Mouse (Mus musculus) brain, adult 2 months (tissue): ENCODE results near the gene Nmrk2.
"Not testable (repeated sequence)": the region's sequence is repeated elsewhere in the genome, so short reads cannot be mapped to it uniquely, and the experiment has no call there.

Experiments used
- DNase-seq: peaks from one replicate; pipeline ENCODE4 v3.0.0; 2011; ENCODE audit warnings: low read depth, low spot score

Gene Nmrk2

DNA sequence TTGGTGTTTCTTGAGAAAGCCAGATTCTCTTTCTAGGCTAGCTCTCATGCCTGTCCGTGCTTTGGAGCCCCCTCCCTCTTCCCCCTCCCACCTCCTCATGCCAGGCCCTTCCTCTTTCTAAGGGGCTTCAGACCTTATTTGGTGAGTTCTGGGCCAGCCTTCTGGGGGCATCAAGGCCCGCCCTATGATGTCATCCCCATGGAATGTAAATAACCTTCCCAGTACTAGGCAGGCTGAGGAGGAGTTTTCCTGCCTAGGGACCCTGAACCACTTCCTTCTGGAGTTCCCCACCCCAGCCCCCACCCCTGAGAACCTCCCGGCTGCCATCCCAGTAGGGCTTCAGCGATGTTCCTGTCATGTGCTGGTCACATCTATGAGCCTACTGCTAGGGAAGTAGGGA lies 17.1 kb downstream of the Nmrk2 start:
- DNase-seq: no peak

DNA sequence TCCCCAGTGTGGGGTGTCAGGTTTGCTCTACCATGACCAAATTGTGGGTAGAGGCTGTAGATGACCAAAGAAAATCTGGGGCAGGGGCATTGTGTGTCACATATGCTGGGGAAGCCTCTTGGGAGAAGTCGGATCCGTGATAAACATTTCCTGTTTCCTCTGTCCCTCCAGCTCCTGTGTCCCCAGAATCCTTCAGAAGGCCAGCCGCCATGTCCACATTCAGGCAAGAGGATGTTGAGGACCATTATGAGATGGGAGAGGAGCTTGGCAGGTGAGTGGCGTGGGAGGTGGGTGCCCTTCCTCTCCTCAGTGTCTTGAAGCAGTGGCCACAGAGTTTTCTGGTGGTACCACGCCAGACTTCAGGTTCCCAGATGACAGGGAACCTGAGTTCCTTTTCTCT lies 18.0 kb downstream of the Nmrk2 start, which contains the start of gene 4930442H23Rik:
4930442H23Rik (minus strand) TSS at position 45 of the 400 bp plus-strand sequence.
- no peak for DNase-seq

- DNase-seq: peak; percentile 100
Observed at GRCm38 (mm10) chr10:81182336-81183333, 19.2 kb downstream of the Nmrk2 start, which contains the start of gene Dapk3. Dapk3 (plus strand) TSS chr10:81183005.

DNA sequence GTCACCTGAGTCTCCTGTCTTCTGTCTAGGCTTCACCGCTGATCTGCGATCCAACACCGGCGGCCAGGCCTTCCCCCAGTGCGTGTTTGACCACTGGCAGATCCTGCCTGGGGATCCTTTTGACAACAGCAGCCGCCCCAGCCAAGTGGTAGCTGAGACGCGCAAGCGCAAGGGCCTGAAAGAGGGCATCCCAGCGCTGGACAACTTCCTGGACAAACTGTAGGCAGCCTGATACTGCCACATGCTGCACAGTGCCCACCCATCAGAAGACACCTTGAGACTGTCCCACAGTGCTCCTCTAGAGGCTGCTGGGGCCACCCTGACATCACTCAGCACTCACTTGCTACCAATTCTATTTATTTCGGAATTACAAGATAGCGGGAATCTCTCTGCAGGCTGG lies 20.0 kb downstream of the Nmrk2 start:
- not testable (repeated sequence) for DNase-seq

GRCm38 (mm10) chr10:81180946-81181345 lies 20.9 kb downstream of the Nmrk2 start:
- no peak for DNase-seq

GRCm38 (mm10) chr10:81179451-81180342 lies 22.2 kb downstream of the Nmrk2 start:
- no peak for DNase-seq

GRCm38 (mm10) chr10:81178927-81179326 lies 22.9 kb downstream of the Nmrk2 start:
- DNase-seq: no peak

DNA sequence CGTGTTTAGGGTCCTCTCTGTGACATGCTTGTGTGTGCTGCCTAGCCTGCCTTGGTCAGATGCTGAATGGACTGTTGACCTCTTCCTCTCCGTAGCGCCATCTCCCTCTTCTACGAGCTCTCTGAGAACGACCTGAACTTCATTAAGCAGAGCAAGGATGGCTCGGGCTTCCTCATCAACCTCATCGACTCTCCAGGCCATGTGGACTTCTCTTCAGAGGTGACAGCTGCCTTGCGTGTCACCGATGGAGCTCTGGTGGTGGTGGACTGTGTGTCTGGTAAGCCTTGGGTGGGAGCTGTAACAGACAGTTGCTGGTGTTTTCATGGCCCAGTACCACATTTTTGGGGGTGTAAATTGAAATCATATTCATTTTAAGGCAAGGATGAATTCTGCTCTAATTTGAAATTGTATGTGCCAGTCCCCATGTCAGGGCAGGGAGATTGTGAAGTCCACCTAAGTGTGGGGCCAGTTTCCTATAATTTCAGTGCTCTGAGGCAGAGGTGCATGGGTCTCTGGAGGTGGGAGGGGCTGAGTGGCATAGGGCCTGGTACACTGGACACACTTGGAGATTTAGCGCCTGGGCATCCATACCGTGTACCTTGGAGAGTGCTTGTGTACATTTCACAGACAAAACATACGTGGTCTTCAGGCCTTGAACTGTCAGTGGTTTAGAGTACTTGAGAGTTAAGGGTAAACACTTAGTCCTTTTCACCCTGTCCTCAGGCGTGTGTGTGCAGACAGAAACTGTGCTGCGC lies 23.7 kb downstream of the Nmrk2 start:
- DNase-seq: no peak

DNA sequence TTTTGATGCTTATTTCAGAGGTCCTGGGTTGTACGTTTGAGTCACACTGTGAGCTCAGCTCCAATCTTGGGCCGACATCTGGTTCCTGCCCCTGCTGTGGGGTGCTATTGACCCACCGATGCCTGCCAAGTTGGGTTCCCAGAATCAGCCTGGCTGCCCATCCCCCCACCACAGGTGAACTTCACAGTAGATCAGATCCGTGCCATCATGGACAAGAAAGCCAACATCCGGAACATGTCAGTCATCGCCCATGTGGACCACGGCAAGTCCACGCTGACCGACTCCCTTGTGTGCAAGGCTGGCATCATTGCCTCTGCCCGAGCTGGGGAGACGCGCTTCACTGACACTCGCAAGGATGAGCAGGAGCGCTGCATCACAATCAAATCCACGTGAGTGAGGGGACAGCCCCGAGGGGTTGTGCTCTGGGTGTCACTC lies 24.3 kb downstream of the Nmrk2 start:
- peak; percentile 34 for DNase-seq

- DNase-seq: peak; percentile 99
Observed at GRCm38 (mm10) chr10:81176466-81177271, 25.2 kb downstream of the Nmrk2 start, which contains the start of gene Eef2. Eef2 (plus strand) TSS chr10:81176631.

DNA sequence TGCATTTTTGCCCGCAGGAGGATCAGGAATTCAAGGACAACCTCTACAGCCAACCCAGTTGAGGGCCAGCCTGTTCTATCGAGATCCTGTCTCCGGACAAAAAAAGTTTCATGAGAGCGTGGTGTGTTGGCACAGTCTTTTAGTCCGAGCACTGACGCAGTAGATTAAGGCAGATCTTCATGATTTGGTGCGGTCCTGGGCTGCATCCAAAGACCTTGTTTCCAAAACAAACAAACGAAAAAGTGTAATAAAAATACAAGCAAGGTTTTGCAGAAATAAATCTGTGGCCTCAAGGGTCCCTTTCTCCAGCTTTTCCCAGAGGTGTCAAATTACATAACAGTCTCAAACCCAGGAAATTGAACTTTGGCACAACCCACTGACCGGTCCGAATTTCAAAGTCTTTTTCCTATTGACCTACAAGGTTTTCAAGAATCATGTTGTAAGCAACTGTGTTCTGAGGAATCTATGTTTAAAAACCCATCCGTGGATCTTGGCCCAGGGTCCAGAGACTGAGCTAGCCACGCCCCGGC lies 25.9 kb downstream of the Nmrk2 start:
- DNase-seq: no peak

DNA sequence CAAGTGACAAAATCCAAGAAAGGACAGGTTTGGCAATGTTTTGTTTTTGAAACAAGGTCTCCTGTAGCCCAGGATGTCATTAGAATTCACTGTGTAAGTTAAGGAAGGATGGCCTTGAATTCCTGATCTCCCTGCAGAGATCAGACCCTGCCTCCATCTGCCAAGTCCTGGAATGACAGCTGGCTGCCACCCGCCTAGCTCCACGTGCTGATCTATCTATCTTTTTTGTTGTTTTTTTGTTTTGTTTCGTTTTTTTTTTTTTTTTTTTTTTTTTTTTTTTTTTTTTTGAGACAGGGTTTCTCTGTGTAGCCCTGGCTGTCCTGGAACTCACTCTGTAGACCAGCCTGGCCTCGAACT lies 26.5 kb downstream of the Nmrk2 start:
- DNase-seq: peak; percentile 69

DNA sequence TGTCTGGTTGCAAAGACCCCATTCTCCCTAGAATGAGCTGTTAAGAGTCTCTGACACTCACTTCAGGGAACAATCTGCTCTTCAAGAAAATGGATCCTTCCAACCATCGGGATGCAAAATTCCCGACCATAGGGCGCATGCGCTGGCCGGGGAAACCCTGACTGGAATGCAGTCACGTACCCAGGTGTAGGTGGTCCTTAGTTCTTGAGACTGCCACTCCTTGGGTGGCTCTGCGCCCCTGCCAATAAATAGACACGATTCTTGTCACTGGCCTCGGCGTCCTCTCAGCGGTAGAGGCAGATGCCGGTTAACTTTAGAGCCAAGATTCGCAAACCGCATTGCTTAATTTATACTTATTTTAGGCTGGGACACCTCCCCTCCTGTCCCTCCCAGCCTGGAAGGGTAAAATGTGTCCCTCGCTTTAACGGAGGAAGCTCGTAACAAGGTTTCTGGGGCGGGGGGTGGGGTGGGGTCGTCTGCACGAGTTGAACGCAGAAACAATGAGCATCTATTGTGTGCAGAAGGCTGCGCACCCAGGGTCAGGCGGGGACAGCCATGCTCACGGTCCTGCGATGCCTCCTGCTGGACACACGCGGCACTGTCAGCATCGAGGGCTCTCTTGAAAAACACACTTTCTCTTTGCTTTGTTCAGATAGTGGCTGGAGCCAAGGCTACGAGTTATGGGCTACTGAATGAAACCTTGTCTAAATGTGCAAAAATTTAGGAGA lies 27.1 kb downstream of the Nmrk2 start:
- DNase-seq: peak; percentile 96

DNA sequence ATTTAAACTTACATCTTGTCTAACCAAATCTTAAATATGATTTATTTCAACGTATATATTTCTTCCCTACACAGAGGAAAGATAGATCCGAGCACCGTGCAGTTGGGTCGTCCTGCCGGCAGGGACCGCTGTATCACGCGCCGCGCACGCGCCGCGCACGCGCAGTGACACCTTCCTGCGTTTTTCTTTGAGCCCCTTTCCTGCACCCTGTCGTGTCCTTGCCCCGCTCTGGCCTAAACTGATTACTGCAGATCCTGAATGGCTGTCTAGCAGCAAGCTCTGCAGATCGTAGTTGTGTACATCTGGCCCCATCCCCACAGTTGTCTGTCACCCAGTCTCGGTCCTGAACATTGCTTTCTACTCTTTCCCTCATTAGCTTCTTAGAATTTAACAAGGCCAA lies 28.7 kb downstream of the Nmrk2 start:
- peak; percentile 92 for DNase-seq

GRCm38 (mm10) chr10:81169411-81169900 lies 32.4 kb downstream of the Nmrk2 start:
- DNase-seq: not testable (repeated sequence)

DNA sequence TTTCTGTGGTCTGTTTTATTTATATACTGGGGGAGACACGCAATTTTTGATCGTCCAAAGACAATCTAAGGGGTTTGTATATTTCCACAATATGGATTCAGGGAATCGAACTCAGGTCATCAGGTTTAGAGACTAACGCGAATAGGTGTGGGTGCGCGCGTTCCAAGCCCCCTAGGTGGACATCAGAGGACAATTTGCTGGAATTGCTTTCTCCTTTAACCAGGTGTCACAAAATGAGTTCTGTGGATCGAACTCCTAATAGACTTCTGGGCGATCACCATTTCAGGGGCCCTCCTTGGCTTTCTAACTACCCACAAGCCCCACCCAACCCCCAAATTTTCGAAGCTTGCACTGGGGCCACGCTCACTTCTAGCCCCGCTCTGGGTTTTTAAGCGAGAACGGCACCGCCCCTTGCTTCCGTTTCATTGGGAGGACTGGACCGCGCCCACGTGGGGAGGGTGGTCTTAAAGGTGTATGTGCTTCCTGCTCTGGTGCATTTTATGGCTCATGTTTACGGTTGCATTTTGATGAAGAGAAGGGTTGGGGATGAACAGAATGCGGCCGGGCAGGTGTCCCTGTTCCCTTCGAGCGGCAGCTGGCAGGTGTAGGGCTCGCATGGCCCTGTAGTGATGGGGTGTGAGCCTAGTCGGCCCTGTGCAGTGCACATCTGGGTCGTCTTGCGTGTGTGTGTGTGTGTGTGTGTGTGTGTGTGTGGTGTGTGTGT lies 33.2 kb downstream of the Nmrk2 start:
- peak; percentile 91 for DNase-seq

- DNase-seq: no peak
Observed at GRCm38 (mm10) chr10:81168087-81168431, 33.8 kb downstream of the Nmrk2 start.

GRCm38 (mm10) chr10:81167200-81168086 lies 34.4 kb downstream of the Nmrk2 start, which contains the start of gene Pias4:
Pias4 (minus strand) TSS chr10:81167923.
- peak; percentile 100 for DNase-seq
